Mouse (Mus musculus) heart, adult 2 months (tissue): ENCODE measurements around the gene Nckap5.

Experiments
- CTCF ChIP-seq: fragments of 200-600 bp; IDR thresholded peaks from 2 replicates; pipeline ENCODE4 v1.8.1; 2022; ENCODE audit warnings: antibody characterized with exemption, mild to moderate bottlenecking, moderate library complexity
- EP300 ChIP-seq: fragments of 200-500 bp; IDR thresholded peaks from 2 replicates; pipeline ENCODE4 v1.6.1; 2011; ENCODE audit warnings: low read depth, low read length, control low read depth; ENCODE audit not compliant: insufficient read depth
- POLR2A ChIP-seq: fragments of 200-500 bp; IDR thresholded peaks from 2 replicates; pipeline ENCODE4 v1.6.1; 2011; ENCODE audit warnings: mild to moderate bottlenecking, low read depth, low read length, control low read depth; ENCODE audit not compliant: insufficient read depth

DNA sequence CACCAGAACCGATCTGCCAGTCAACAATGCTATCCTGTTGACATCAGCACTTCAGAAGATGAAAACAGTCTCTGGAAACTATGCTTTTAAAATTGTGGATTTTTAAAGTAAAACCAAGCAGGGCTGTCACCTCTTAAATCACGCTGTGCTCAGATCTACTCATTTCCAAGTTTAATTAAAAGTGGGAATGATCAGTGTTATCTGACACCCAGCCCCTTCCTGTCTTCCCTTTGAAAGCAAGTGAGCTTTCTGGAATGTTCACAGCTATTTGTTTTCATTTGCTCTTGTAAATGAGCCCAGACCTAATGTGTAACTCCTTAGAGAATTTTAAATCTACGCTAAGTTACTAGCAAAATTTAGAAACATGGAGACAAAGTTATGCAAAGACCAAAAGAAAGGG is 491.3 kb downstream of the Nckap5 start:
- TF ChIP-seq EP300 (no peak), POLR2A (no peak), CTCF (no peak)
